Mouse (Mus musculus) liver, embryonic 16.5 days (tissue): ENCODE results near the gene Armcx4. TPM values are rescaled to one million over a fixed set of nuclear protein-coding genes. Genes with fewer than 3 reads are reported as not detected.

Source experiments
- ATAC-seq: fragments of 200-750 bp; cut with Nextera tagmentation; 2 replicates; pipeline ENCODE4 v1.8.0; 2017; ENCODE audit warnings: low read depth, mild to moderate bottlenecking, moderate number of reproducible peaks, moderate library complexity
- H3K27ac ChIP-seq: fragments of 300-500 bp; sonication (generic); 2 replicates; pipeline ENCODE4 v1.5.1; 2014; ENCODE audit warnings: mild to moderate bottlenecking, low read length
- H3K27me3 ChIP-seq: fragments of 300-500 bp; sonication (generic); 2 replicates; pipeline ENCODE4 v1.6.1; 2014; ENCODE audit warnings: low read depth, low read length, mixed read lengths; ENCODE audit not compliant: control insufficient read depth, insufficient read depth
- H3K36me3 ChIP-seq: fragments of 300-500 bp; sonication (generic); 2 replicates; pipeline ENCODE4 v1.6.1; 2014; ENCODE audit warnings: mild to moderate bottlenecking; ENCODE audit not compliant: control insufficient read depth, insufficient read depth
- H3K4me1 ChIP-seq: fragments of 300-500 bp; sonication (generic); 2 replicates; pipeline ENCODE4 v1.6.1; 2014; ENCODE audit warnings: low read depth, low read length, mixed read lengths; ENCODE audit not compliant: control insufficient read depth
- H3K4me2 ChIP-seq: fragments of 300-500 bp; sonication (generic); 2 replicates; pipeline ENCODE4 v1.6.1; 2014; ENCODE audit warnings: low read depth, low read length, mixed read lengths
- H3K4me3 ChIP-seq: fragments of 300-500 bp; sonication (generic); 2 replicates; pipeline ENCODE4 v1.5.1; 2014; ENCODE audit warnings: low read depth, mild to moderate bottlenecking, low read length
- H3K9ac ChIP-seq: fragments of 300-500 bp; sonication (generic); 2 replicates; pipeline ENCODE4 v1.6.1; 2014; ENCODE audit warnings: low read depth, low read length
- H3K9me3 ChIP-seq: fragments of 300-500 bp; sonication (generic); replicated peaks from 2 replicates; pipeline ENCODE4 v1.6.1; 2016; ENCODE audit warnings: low read length; ENCODE audit not compliant: control insufficient read depth
- WGBS: fragments of 180-500 bp; shearing (Covaris S2); extraction: QIAGEN DNeasy Blood & Tissue Kit; methylation state at CpG from one replicate; pipeline ENCODE4 v1.1.7; 2014; ENCODE audit not compliant: insufficient replicate concordance; 5-methylcytosine and 5-hydroxymethylcytosine counted together
- polyA plus RNA-seq: library from polyadenylated mRNA; unstranded; fragments of >200 nt; fragmentation: Nextera tagmentation; extraction: Ambion mirVana; gene quantifications from 2 replicates; pipeline ENCODE4 v1.2.1, GENCODE M21; 2015

The Armcx4 gene
- 0.30 and 0.42 TPM in 2 replicates for polyA plus RNA-seq

GRCm38 (mm10) chrX:134686267-134686666 lies at the start of gene Armcx4:
TSS of gene Armcx4 (plus strand) at chrX:134686519.
- Histone ChIP-seq H3K27me3 (peaks cover 7% of the 10 kb centered on the region), H3K4me1 (no peaks in the 10 kb centered on the region), H3K4me3 (peak within 1 kb of the TSS; percentile 43), H3K36me3 (no peaks in the 10 kb centered on the region), H3K9me3 (no peaks in the 10 kb centered on the region), H3K27ac (no peak within 1 kb of the TSS), H3K9ac (no peak within 1 kb of the TSS), H3K4me2 (peak within 1 kb of the TSS; percentile 49)
- WGBS = 10% methylated on average over 31 of the region's 33 CpGs
- peak; percentile 58; the same call in 1 of the 2 replicates for ATAC-seq

- H3K27ac ChIP-seq = no peak overlapping the region
- no peak overlapping the region for H3K4me3 ChIP-seq
- H3K4me1 ChIP-seq = no peaks in the 10 kb centered on the region
- no peaks in the 10 kb centered on the region for H3K9me3 ChIP-seq
- no peak overlapping the region for H3K9ac ChIP-seq
- H3K27me3 ChIP-seq = no peaks in the 10 kb centered on the region
- ATAC-seq = no peak
- H3K4me2 ChIP-seq = no peak overlapping the region
- H3K36me3 ChIP-seq = no peaks in the 10 kb centered on the region
- 26% methylated on average over 10 of the region's 10 CpGs for WGBS
These were observed 45.1 kb upstream of the Armcx4 start for GRCm38 (mm10) chrX:134641000-134641760.

GRCm38 (mm10) chrX:134646338-134646737 lies 40.0 kb upstream of the Armcx4 start:
- Histone ChIP-seq H3K9me3 (no peaks in the 10 kb centered on the region), H3K4me1 (no peaks in the 10 kb centered on the region), H3K27ac (no peak overlapping the region), H3K9ac (no peak overlapping the region), H3K36me3 (no peaks in the 10 kb centered on the region), H3K4me2 (no peak overlapping the region), H3K4me3 (no peak overlapping the region), H3K27me3 (no peaks in the 10 kb centered on the region)
- no peak for ATAC-seq
- WGBS = 47% methylated on average over 1 of the region's 1 CpGs

GRCm38 (mm10) chrX:134647421-134647820 lies 38.9 kb upstream of the Armcx4 start:
- H3K4me1 ChIP-seq = no peaks in the 10 kb centered on the region
- H3K4me2 ChIP-seq = no peak overlapping the region
- no peaks in the 10 kb centered on the region for H3K36me3 ChIP-seq
- no peaks in the 10 kb centered on the region for H3K9me3 ChIP-seq
- no peak overlapping the region for H3K9ac ChIP-seq
- 41% methylated on average over 8 of the region's 8 CpGs for WGBS
- H3K27ac ChIP-seq = no peak overlapping the region
- H3K4me3 ChIP-seq = no peak overlapping the region
- no peak for ATAC-seq
- H3K27me3 ChIP-seq = no peaks in the 10 kb centered on the region

GRCm38 (mm10) chrX:134648031-134648692 lies 38.2 kb upstream of the Armcx4 start:
- 13% methylated on average over 11 of the region's 11 CpGs for WGBS
- no peaks in the 10 kb centered on the region for H3K27me3 ChIP-seq
- no peak overlapping the region for H3K4me3 ChIP-seq
- H3K9me3 ChIP-seq = no peaks in the 10 kb centered on the region
- no peaks in the 10 kb centered on the region for H3K36me3 ChIP-seq
- no peaks in the 10 kb centered on the region for H3K4me1 ChIP-seq
- no peak overlapping the region for H3K9ac ChIP-seq
- no peak overlapping the region for H3K27ac ChIP-seq
- ATAC-seq = no peak; the same call in 1 of the 2 replicates
- H3K4me2 ChIP-seq = no peak overlapping the region

GRCm38 (mm10) chrX:134652061-134652460 lies 34.3 kb upstream of the Armcx4 start:
- Histone ChIP-seq H3K36me3 (no peaks in the 10 kb centered on the region), H3K27me3 (no peaks in the 10 kb centered on the region), H3K9me3 (no peaks in the 10 kb centered on the region), H3K9ac (no peak overlapping the region), H3K27ac (no peak overlapping the region), H3K4me2 (no peak overlapping the region), H3K4me3 (no peak overlapping the region), H3K4me1 (no peaks in the 10 kb centered on the region)
- WGBS = 19% methylated on average over 1 of the region's 1 CpGs
- no peak for ATAC-seq

- ATAC-seq = no peak
- H3K27ac ChIP-seq = no peak overlapping the region
- H3K27me3 ChIP-seq = no peaks in the 10 kb centered on the region
- H3K9me3 ChIP-seq = no peaks in the 10 kb centered on the region
- no peak overlapping the region for H3K4me2 ChIP-seq
- H3K4me3 ChIP-seq = no peak overlapping the region
- H3K4me1 ChIP-seq = no peaks in the 10 kb centered on the region
- WGBS = 61% methylated on average over 5 of the region's 5 CpGs
- H3K9ac ChIP-seq = no peak overlapping the region
- H3K36me3 ChIP-seq = no peaks in the 10 kb centered on the region
These were observed 24.7 kb upstream of the Armcx4 start for GRCm38 (mm10) chrX:134661586-134661985.

GRCm38 (mm10) chrX:134675022-134675421 lies 11.3 kb upstream of the Armcx4 start:
- no peaks in the 10 kb centered on the region for H3K4me1 ChIP-seq
- H3K27me3 ChIP-seq = no peaks in the 10 kb centered on the region
- no peak overlapping the region for H3K9ac ChIP-seq
- no peak for ATAC-seq
- H3K9me3 ChIP-seq = no peaks in the 10 kb centered on the region
- WGBS = 53% methylated on average over 5 of the region's 5 CpGs
- H3K27ac ChIP-seq = no peak overlapping the region
- H3K4me3 ChIP-seq = no peak overlapping the region
- no peaks in the 10 kb centered on the region for H3K36me3 ChIP-seq
- no peak overlapping the region for H3K4me2 ChIP-seq

- H3K4me1 ChIP-seq = no peaks in the 10 kb centered on the region
- H3K9me3 ChIP-seq = no peaks in the 10 kb centered on the region
- no peaks in the 10 kb centered on the region for H3K27me3 ChIP-seq
- H3K27ac ChIP-seq = no peak overlapping the region
- no peaks in the 10 kb centered on the region for H3K36me3 ChIP-seq
- H3K4me3 ChIP-seq = no peak overlapping the region
- no peak overlapping the region for H3K9ac ChIP-seq
- H3K4me2 ChIP-seq = no peak overlapping the region
- WGBS = 75% methylated on average over 1 of the region's 1 CpGs
- no peak for ATAC-seq
These were observed 10.4 kb upstream of the Armcx4 start for GRCm38 (mm10) chrX:134675959-134676358.
